Mouse (Mus musculus): Measurements from ENCODE around the gene Agbl4. TPM values are rescaled to one million over a fixed set of nuclear protein-coding genes. Genes with fewer than 3 reads are reported as not detected.

Agbl4 gene
- total and polyA plus RNA-seq, 3 experiments: not detected

DNA sequence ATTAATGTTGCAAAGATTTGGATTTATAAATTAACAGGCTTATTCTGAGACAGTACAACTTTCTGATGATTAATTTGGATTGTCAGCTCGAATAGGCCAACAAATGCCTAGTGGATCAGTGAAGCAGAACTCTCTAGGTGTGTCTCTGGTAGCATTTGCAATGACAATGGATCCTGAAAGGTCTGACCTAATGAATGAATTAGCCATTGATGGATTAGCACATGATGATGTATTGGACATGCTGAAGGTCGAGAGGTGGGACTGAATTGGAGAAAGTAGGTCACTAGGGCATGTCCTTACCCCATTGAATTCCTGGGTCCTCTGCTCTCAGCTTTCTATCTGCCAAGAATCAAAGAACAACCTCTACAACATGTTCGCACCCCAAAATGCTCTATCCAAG is 1285.3 kb downstream of the Agbl4 start:
- no peak for DNase-seq (ENCODE audit: low read depth, low spot score)
- Histone ChIP-seq H3K9ac (ENCODE audit: control insufficient read depth, low read depth, low read length, poor library complexity, severe bottlenecking) (no peak overlapping the region), H3K27ac (ENCODE audit: control insufficient read depth, low read depth, low read length) (no peak overlapping the region), H3K9me3 (replicated peaks; ENCODE audit: insufficient read depth, low read length) (no peaks in the 10 kb centered on the region), H3K27me3 (ENCODE audit: control insufficient read depth in 1 of 2, insufficient read depth in 2 of 2, low read length in 2 of 2) (no peaks in the 10 kb centered on the region), H3K36me3 (ENCODE audit: control insufficient read depth in 1 of 2, insufficient read depth in 2 of 2, low read length in 2 of 2) (no peaks in the 10 kb centered on the region), H3K4me1 (ENCODE audit: control insufficient read depth in 1 of 2, insufficient read depth in 2 of 2, low read length in 2 of 2) (no peaks in the 10 kb centered on the region), H3K4me3 (ENCODE audit: control insufficient read depth in 1 of 2, insufficient read depth in 1 of 2, low read depth in 2 of 2, low read length in 2 of 2) (no peak overlapping the region), H3K79me2 (ENCODE audit: control insufficient read depth, insufficient read depth, low read length, poor library complexity) (no peaks in the 10 kb centered on the region)
- no peak for TF ChIP-seq ZMIZ1 (IDR thresholded peaks at IDR 0.05; ENCODE audit: low read depth, low read length)
- TF ChIP-seq CTCF (IDR thresholded peaks at IDR 0.05 in 2 of 3, conservative IDR thresholded peaks at IDR 0.05 in 1 of 3; ENCODE audit: control insufficient read depth in 1 of 3, insufficient read depth in 1 of 3, low read depth in 2 of 3, low read length in 3 of 3, poor library complexity in 1 of 3, severe bottlenecking in 1 of 3): no peak
- TF ChIP-seq ZNF384 (IDR thresholded peaks at IDR 0.05; ENCODE audit: low read depth, low read length): no peak

DNA sequence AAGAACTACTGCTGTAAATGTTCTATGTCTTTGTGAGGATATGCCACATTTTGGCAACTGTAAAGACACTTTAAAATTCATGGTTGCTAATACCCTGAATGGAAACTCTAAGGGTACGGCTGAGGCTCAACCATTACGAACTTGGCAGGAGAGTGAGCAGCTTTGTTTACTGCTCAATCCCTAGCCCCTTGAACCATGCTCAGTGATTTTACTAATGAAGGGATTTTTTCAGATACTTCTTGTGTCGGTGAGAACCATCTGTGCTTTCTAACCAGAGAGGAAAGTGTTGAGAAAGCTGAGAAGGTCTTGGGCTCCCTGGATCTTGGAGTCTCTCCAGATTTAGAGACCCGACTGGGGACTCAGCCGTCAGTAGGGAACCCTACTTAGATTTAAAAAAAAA is 1286.4 kb downstream of the Agbl4 start:
- DNase-seq (ENCODE audit: low read depth, low spot score): no peak
- H3K27ac ChIP-seq (ENCODE audit: control insufficient read depth, low read depth, low read length): no peak overlapping the region
- H3K79me2 ChIP-seq (ENCODE audit: control insufficient read depth, insufficient read depth, low read length, poor library complexity): no peaks in the 10 kb centered on the region
- no peak overlapping the region for H3K4me3 ChIP-seq (ENCODE audit: control insufficient read depth in 1 of 2, insufficient read depth in 1 of 2, low read depth in 2 of 2, low read length in 2 of 2)
- H3K36me3 ChIP-seq (ENCODE audit: control insufficient read depth in 1 of 2, insufficient read depth in 2 of 2, low read length in 2 of 2): no peaks in the 10 kb centered on the region
- H3K4me1 ChIP-seq (ENCODE audit: control insufficient read depth in 1 of 2, insufficient read depth in 2 of 2, low read length in 2 of 2): no peaks in the 10 kb centered on the region
- no peak for TF ChIP-seq MXI1 (IDR thresholded peaks at IDR 0.05; ENCODE audit: low read depth, low read length)
- no peak for TF ChIP-seq POLR2AphosphoS2 (IDR thresholded peaks at IDR 0.05; ENCODE audit: low read length)
- no peak for TF ChIP-seq KAT2A (conservative IDR thresholded peaks at IDR 0.05; ENCODE audit: low read depth, low read length)
- TF ChIP-seq GABPA (IDR thresholded peaks at IDR 0.05; ENCODE audit: low read depth, low read length): no peak
- no peak for TF ChIP-seq TAL1 (IDR thresholded peaks at IDR 0.05; ENCODE audit: low read length)
- no peak for TF ChIP-seq CHD1 (IDR thresholded peaks at IDR 0.05; ENCODE audit: low read depth, low read length)
- TF ChIP-seq MAFK (IDR thresholded peaks at IDR 0.05; ENCODE audit: borderline replicate concordance, low read depth, low read length): no peak
- TF ChIP-seq ZC3H11A (IDR thresholded peaks at IDR 0.05; ENCODE audit: low read depth, low read length): no peak
- TF ChIP-seq ZMIZ1 (IDR thresholded peaks at IDR 0.05; ENCODE audit: low read depth, low read length): no peak
- no peak for TF ChIP-seq CTCF (IDR thresholded peaks at IDR 0.05 in 2 of 3, conservative IDR thresholded peaks at IDR 0.05 in 1 of 3; ENCODE audit: control insufficient read depth in 1 of 3, insufficient read depth in 1 of 3, low read depth in 2 of 3, low read length in 3 of 3, poor library complexity in 1 of 3, severe bottlenecking in 1 of 3)
- no peaks in the 10 kb centered on the region for H3K27me3 ChIP-seq (ENCODE audit: control insufficient read depth in 1 of 2, insufficient read depth in 2 of 2, low read length in 2 of 2)
- no peak overlapping the region for H3K9ac ChIP-seq (ENCODE audit: control insufficient read depth, low read depth, low read length, poor library complexity, severe bottlenecking)
- H3K9me3 ChIP-seq (replicated peaks; ENCODE audit: insufficient read depth, low read length): no peaks in the 10 kb centered on the region

DNA sequence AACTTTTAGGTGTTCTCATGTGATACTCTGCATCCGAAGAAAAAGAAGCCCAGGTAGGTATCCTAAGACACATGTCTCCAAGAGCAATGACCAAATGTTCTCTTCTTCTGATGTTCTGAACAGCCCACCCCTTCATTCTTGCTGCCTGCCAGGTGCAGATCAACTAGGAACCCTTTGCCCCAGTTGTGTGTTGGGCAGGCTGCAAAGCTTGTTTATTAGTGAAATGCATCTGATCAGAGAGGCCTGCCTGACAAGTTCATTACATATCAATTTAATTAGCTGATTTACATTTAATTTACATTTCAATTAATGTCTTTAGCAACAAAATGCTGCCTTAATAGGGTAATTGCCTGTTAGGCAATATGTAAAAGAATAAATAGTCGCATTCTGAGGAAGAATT is 1288.5 kb downstream of the Agbl4 start:
- DNase-seq (ENCODE audit: low read depth, low spot score): no peak
- Histone ChIP-seq H3K36me3 (ENCODE audit: control insufficient read depth in 1 of 2, insufficient read depth in 2 of 2, low read length in 2 of 2) (no peaks in the 10 kb centered on the region), H3K9me3 (replicated peaks; ENCODE audit: insufficient read depth, low read length) (no peaks in the 10 kb centered on the region), H3K4me3 (ENCODE audit: control insufficient read depth in 1 of 2, insufficient read depth in 1 of 2, low read depth in 2 of 2, low read length in 2 of 2) (no peak overlapping the region), H3K4me1 (ENCODE audit: control insufficient read depth in 1 of 2, insufficient read depth in 2 of 2, low read length in 2 of 2) (no peaks in the 10 kb centered on the region), H3K9ac (ENCODE audit: control insufficient read depth, low read depth, low read length, poor library complexity, severe bottlenecking) (no peak overlapping the region), H3K79me2 (ENCODE audit: control insufficient read depth, insufficient read depth, low read length, poor library complexity) (no peaks in the 10 kb centered on the region), H3K27me3 (ENCODE audit: control insufficient read depth in 1 of 2, insufficient read depth in 2 of 2, low read length in 2 of 2) (no peaks in the 10 kb centered on the region), H3K27ac (ENCODE audit: control insufficient read depth, low read depth, low read length) (no peak overlapping the region)
- TF ChIP-seq NRF1 (IDR thresholded peaks at IDR 0.05; ENCODE audit: insufficient read depth, low read depth, low read length, poor library complexity, severe bottlenecking): no peak
